Mouse (Mus musculus): ENCODE results near the gene Serpinc1.

DNA sequence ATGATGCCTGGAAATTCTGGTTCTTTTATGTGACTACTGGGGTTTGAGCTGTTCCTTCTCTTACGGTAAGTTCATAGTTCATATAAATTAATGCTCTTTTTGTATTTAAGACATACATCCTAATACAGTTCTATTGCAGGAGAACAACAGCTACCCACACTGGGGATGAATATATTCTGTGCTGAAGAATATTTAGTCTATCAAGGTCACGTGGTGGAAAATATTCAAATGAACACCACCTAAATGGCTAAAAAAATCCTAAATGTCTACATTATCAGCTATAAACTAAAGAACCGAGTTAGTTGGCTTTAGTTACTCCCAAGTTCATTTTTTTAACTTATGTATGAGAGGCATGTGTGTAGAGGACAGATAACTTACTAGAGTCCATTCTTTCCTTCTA lies 51.7 kb downstream of the Serpinc1 start:
- TF ChIP-seq POLR2A (IDR thresholded peaks at IDR 0.05; ENCODE audit: borderline replicate concordance, extremely low read depth, insufficient read depth, insufficient read length, poor library complexity, severe bottlenecking) (no peak), CTCF (IDR thresholded peaks at IDR 0.05; ENCODE audit: borderline replicate concordance, extremely low read depth, insufficient read depth, insufficient read length) (no peak)

Data from brain, embryonic 14.5 days (tissue).